Mouse (Mus musculus): ENCODE measurements around the gene Vps50.
"Not testable (repeated sequence)": the region's sequence is repeated elsewhere in the genome, so short reads cannot be mapped to it uniquely, and the experiment has no call there.

Vps50 gene

DNA sequence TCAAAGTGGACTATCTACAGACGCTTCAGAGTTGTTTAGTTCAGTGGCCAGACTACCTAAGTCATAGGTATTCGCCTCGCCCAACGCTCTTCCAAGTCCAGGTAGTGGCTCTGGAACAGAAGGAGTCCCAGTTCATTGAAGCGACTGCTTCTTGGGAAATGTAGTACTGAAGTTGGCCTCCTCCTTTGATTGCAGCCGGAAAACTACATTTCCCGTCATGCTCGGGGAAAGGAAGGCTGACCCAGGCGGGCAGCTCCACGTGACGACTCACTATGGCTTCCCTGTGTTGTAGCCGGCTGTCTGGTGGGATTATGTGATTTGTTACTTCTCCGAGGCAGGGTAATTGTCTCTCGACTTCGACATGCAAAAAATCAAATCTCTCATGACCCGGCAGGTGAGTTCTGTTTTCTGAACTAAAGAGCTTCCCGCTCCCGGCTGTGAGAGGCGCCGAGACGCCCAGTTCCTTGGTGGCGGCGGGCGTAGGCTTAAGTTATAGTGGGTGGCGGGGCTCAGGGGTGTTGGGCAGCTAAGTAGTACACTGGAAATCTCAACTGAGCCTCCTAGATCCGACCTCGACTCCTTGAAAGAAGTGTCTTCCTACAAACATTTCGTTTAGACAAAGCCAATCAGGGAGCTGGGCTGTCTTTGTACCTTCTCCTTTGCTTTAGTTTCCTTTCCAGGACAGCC, at the start of gene Vps50, which contains the start of gene Hepacam2:
Gene Vps50, plus strand, starts transcription at position 221 of the 687 bp plus-strand sequence.
Gene Hepacam2, minus strand, starts transcription at position 137 of the 687 bp plus-strand sequence.
- peak; percentile 94 for DNase-seq (ENCODE audit: low read depth, low spot score)

DNA sequence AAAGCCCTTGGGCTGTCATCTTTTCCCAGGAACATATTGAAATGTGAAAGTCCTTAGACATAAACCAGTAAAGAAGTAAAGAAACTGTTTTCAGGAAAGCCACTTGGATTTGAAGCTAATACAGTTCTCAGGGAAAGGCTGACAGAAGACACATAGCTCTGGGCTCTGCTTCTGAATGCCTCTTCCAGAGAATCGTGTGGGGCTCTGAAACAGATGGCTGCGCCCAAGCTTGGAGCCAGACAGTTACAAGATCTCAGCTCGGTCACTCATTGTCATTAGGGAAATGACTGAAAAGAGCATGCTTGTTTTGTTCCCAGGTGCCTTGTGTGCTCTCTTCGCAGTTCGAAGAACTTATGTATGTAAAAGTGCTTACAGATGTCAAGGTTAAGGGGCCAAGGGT, 43.8 kb upstream of the Vps50 start:
- no peak for DNase-seq (ENCODE audit: low read depth, low spot score)

DNA sequence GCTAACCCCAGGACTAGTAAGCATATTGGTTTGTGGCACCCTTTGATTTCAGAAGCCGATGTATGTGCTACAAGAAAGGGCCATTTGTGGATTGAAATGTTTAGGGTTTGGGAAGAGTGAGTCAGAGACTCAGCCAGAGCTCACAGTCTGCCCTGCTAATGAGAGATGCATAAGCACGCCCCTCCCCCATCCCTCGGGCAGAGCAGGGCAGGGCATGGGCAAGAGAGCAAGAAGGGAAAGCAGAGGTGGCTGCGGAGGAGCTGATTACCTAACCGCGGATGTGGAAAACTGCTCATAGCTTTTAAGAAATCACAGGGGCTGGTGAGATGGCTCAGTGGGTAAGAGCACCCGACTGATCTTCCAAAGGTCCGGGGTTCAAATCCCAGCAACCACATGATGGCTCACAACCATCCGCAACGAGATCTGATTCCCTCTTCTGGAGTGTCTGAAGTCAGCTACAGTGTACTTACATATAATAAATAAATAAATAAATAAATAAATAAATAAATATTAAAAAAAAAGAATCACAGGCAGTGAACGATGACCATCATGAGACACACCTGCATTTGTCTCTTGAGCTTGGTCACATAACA, 42.1 kb upstream of the Vps50 start:
- no peak for DNase-seq (ENCODE audit: low read depth, low spot score)

DNA sequence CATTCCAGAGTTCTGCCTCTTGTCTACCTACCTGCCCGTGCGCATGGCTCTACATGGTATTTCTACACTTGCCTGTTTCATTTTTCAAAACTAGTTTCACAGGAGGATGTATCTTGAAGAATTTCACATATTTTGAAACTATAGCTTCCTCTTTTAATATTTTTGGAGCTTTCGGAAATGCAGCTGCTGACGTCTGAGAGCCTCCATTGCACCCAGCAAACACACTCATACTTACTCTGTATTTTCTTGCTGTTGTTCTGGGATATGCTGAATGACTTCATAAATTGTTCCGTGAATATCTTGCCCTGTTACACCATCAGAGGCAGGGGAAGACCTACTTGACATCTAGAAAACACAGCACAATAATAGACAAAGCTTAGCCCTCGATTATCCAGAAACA, 35.2 kb upstream of the Vps50 start:
- DNase-seq (ENCODE audit: low read depth, low spot score): no peak

DNA sequence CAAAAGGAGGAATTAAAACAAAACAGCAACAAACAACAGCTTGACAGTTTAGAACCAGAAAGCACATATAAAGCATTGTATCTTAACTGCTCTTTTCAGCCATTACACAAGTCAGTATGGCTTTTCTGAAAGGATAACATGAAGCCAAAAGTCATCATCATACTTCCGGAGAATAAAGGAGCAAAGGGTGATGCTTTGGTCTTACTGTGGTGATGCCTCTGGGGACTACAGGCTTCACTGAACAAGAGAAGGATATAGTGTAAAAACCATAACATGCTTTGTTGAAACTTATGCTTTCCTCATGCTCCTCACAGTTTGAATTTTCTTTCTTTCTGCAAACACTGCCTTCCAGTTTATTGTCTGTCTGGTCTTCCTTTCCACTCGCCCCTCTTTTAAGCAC, 34.6 kb upstream of the Vps50 start:
- DNase-seq (ENCODE audit: low read depth, low spot score): no peak

DNA sequence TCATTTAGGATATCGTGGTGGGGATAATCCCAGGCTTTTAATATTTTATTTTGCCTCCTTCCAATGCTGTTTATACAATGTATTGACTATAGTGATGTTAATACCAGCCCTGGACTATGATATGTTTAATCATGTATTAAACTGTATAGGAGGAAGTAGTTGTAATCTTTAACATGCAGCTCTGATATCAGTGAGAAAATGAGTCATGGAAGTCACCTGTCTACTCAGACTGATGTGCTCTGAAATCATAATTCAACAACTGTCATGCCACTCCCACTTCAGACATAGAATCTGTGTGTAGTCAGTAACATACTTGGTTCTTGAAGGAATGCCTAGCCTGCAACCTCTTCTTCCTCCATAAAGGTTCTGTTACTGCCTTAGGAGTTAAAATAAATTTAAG, 29.6 kb upstream of the Vps50 start:
- no peak for DNase-seq (ENCODE audit: low read depth, low spot score)

DNA sequence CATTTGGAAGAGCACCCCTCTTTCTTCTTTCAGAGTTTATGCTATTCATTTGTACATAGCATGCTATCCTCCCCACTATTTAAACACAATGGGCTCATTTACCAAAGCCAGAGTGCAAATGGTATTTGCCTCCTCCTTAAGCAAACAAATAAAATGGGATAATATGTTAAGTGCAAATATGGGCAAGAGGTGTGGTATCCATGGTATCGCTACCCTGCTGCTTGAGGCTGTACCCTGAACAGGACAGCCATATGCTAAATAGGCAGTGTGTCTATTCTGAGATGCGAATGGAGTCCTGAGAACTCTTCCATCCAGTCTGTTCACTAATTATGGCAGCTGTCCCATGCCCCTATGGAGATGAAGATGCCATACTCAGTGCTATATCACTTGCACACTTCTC, 27.5 kb upstream of the Vps50 start:
- no peak for DNase-seq (ENCODE audit: low read depth, low spot score)

DNA sequence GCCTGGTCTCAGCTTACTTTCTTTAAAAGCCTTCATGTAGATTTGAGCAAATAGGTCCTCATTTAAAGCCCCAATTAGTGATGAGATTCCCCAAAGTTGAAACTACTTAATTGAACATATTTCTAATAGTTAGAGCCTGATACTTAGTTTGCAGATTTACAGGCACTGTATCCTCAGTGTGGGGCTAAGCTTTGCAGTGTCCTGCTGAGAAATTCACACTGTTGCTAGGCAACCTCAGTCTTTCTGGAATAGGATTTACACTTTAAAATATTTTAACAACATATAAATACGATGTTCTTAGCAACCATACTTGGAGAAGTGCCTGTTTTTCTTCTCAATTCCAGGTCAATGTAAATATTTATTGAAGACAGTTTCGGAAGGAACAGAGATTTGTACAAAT, 21.9 kb upstream of the Vps50 start:
- no peak for DNase-seq (ENCODE audit: low read depth, low spot score)

DNA sequence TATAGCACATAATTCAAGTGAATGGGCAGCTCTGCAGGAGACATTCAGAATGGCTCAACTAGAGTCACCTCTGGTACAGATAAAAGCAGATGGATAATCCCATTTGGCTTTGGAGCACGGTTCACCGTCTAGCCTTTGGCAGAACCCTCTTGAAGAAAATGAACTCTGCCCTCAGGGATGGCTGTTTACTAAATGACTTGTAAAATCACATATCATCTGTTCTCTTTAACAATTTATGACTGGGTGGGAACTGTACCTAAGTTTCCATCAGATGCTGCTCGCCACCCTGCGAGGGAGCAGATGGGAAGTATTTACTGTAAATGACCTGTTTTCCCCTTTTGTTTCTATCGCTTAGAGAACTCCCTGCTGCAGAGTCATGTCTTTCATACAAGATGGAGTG, 18.3 kb upstream of the Vps50 start:
- DNase-seq (ENCODE audit: low read depth, low spot score): no peak

DNA sequence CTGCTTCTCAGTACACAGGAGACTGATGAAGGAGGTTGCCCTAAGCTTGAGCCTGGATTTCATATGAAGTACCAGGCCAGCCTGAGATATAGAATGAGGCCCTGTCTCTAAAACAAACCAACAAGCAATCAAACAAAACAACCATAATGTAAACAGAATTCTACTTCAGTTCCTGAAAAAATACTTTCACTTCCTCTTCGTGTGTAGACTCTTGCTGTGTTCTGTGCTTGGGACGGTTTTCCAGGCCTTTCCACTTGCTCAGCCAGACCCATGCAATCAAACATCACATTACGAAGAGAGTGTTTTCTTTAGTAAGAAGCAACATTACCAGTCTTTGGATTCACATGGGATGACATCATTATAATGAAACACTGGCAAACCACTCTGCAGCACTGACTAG, 16.5 kb upstream of the Vps50 start:
- DNase-seq (ENCODE audit: low read depth, low spot score): no peak

DNA sequence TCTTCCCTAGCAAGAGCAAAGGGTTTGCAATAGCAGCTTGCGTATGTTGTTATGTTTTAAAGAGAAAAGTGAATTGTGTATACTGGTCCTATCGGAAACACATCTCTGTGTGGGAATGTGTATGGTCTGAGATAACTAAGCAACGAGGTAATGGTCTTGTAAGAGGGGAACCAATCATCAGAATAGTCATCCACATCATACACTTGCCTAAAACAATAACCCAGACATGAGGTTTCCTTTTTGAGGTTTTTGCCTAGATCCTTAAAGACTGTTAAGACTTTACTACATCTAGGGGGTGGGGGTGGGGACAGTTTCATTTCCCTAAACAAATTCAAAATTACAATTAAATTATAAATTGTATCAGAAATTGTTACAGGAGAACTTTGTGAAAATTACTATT, 13.0 kb upstream of the Vps50 start:
- DNase-seq (ENCODE audit: low read depth, low spot score): no peak

DNA sequence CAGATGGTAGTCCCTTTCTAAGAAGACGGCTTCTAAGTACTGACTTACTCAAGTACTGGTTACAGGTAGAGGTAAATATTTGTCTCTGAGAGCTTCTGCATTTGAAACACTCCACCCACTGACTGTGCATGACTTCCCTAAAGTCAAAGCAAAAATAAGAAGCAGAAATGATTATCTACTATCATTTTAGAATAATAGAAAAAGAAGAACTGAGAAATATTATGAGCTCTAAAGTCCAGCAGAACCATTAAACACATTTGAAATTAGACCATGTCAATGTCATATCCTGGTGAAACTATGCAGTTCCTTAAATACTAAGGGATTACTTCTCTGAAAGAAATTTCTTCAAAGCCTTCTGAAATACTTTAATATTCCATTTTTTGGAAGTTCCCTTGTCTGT, 10.8 kb upstream of the Vps50 start:
- DNase-seq (ENCODE audit: low read depth, low spot score): no peak

DNA sequence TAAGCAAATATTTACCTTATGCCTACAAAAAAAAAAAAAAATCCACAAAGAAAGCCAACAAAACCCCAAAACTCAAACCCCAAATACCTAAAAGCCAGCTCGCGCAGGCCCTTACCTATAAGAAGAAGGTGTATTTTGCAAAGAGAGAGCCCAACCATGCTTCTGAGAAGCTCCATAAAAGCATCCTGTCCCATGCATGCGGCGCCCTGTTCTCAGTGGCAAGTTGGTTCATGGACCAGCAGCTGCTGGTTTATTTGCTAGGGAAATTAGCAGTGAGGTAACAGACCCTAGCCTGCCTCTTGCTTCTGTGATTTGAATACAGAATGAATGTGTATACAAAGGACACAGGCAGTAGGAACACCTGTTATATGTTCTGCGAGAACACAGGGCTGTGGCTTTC, 3.9 kb upstream of the Vps50 start:
- no peak for DNase-seq (ENCODE audit: low read depth, low spot score)

DNA sequence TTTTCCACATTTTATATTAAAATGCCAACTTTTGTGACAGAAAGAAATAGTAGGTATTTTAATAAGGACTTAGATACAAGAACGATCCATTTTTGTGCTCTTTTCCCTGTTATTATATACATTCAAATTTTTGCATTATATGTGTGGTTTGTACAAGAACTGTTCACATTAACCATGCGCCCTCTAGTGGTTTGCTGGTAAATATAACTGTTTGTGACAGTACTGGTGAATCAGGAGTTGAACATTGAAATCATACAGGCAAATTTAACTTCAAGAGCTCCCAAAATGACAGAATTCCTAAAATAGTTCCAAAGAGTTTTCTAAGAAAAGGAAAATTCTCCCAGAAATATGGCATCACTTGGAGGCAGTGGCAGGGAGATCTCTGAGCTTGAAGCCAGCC, 2.0 kb upstream of the Vps50 start:
- DNase-seq (ENCODE audit: low read depth, low spot score): peak; percentile 46

DNA sequence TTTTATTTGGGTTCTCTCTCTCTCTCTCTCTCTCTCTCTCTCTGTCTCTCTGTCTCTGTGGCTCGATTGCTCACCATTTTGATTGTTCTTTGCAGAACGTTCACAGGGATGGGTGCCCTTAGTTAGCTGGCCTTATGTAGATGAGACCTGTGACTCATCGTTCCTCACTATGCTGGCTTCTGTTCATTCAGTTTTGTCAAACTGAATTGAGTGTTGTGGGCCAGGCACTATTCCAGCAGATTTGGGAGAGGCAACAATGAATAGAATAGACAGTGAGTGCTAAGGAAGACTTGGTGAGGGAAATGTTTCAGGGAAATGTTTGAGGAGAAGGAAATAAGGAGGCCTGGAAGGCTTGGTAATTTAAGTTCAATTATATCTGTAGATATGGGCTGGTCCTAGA, 2.1 kb downstream of the Vps50 start:
- DNase-seq (ENCODE audit: low read depth, low spot score): no peak

DNA sequence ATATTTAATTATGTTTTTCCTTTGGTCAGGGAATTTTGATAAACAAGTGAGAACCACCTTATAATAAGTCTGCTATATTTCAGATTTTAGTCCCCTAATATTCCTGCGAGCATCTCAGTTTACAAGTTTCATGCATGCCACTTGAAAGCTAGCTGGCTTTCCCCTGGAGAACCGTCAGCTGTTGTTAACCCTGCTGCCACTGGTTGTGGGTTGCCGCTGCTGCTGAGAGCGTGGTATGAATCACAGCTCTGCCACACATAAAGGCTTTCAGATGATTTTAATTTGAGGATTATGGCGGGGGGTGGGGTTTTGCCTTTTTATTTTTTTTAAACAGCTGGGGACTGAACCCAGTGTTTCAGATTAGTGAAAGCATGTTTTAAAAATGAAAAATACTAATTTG, 7.1 kb downstream of the Vps50 start:
- DNase-seq (ENCODE audit: low read depth, low spot score): no peak

DNA sequence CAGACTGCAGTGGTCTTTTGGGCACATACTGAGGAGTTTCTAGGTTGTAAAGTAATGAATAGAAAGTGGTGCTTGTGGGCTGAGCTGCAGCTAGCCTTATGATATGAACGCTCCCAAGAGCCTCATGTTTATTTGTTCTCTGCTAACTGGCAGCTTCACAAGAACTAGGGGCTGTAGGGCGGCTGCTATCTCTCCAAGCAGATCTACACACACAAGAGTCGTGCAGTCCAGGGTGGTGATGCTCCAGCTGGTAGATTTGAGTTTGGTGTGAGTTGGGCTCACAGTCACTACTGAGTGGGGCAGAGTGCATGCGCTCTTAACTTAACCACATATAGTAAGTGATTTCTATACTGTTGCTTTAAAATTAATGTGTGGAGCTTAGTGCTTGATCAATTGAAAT, 8.9 kb downstream of the Vps50 start:
- no peak for DNase-seq (ENCODE audit: low read depth, low spot score)

DNA sequence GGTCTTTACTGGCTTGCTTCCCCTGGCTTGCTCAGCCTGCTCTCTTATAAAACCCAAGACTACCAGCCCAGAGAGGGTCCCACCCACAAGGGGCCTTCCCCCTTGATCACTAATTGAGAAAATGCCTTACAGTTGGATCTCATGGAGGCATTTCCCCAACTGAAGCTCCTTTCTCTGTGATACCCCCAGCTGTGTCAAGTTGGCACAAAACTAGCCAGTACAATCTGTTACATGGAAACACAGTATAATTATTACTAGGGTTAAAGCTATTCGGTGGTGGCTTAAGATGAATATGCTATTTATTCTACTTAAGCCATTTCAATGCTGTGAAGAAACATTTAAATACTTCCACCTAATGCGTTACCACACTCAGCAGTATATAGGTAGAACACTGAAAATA, 10.0 kb downstream of the Vps50 start:
- DNase-seq (ENCODE audit: low read depth, low spot score): not testable (repeated sequence)

DNA sequence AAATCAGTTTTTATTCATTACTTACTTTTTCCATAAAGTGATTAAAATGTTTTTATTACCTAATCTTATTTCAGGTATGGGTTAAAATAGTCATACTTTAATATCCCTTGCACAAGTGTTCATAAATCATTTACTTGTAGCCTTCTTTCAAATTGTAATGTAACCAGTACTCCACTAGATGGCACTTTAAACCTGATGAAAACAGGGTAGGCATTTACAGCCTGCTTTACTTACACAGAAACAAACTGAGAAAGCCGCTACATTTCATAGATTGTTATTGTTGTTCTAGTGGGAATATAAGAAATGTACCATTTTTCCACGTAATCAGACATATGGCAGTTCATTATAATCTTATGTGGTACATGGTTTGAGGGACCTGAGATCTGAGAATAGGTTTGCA, 11.6 kb downstream of the Vps50 start:
- DNase-seq (ENCODE audit: low read depth, low spot score): peak; percentile 59

DNA sequence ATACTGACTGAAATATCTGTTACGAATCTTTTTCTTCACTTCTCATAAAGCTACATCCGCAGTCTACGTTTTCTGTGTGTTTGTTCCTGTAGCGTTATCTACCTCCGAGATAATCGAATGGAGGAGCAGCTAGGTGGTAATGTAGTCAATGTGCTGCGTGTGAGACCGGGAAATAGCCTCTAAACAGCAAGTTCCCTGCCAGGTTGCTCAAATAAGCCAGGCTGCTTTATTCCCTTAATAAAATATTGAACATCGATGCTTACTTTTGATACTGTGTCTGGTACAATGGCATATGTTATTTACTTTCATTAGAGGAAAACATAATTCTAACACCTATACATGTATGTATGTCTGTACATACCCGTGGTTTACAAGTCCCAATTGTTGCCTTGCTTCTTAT, 12.9 kb downstream of the Vps50 start:
- no peak for DNase-seq (ENCODE audit: low read depth, low spot score)

DNA sequence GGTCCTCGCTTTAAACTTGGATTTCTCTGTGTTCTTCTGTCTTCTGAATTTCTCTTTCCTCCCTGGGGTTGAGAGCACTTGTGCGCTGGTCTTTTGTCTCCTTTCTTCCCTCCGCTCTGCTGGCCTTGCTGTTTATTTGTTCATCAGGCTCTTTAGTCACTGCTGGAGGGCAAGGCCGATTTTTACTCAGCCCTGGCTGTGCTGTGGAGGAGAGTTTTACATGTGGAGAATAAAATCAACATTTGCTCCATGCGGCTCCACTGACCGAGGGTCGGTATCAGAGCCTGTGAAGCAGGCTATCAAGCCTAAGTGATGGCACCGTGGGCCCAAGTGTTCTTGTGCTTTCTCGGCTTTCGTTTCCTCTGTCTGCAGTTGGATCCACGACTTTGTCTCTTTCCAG, 13.4 kb downstream of the Vps50 start:
- no peak for DNase-seq (ENCODE audit: low read depth, low spot score)

DNA sequence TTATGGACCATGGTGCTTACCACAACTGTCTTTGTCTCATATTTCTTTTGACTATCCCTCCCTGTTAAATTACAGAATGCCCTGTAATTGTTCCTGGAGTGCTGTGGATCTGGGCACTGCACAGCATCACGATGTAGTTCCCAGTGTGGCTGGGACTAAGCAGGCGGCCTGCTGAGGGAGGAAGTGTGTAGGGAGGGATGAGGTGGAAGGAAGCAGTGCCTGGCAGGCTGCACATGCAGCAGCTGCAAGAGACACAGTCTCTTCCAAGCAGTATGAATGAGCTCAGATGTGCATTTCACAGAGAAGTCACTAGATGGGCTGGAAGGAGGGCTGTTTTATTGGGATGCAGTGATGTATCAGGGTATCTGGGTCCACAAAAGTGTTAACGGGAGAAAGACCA, 14.4 kb downstream of the Vps50 start:
- DNase-seq (ENCODE audit: low read depth, low spot score): peak; percentile 35

DNA sequence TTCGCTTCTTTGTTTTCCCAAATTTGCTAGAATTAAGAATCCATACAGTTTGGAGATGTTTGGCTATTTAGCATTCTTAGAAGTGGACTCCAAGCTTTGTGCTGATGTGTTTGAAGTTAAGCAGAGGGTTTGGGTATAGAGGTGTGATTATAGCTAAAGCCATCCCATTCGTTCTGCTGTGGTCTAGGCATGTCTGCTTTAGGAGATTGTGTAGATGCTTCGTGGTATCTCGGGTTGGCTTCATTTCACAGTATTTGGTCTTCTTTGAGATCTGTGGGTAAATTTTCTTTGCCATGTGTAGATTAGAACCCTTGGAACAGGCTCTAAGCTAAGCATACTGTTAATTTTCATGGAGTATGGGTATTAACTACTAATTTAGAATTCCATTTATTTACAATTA, 30.0 kb downstream of the Vps50 start:
- no peak for DNase-seq (ENCODE audit: low read depth, low spot score)

DNA sequence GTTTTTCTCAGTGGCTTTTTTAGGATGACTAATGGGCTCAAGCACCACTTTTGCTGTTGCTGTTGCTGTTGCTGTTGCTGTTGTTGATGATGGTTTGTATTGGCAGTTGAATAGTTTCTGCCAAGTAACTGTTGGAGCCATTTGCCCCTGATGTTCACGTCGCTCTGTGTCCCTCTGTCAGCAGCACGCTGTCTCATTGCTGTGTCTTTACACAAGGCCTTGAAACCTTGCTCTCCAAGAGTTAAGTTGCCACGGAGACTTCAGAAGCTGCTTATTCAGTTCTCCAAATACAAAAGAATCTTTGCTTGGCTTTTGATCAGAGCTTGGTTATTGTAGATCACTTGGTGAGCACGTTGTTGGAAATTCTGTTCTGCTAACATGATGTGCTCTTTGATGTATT, 33.3 kb downstream of the Vps50 start:
- no peak for DNase-seq (ENCODE audit: low read depth, low spot score)

Data from telencephalon, adult 2 months (tissue).